Mouse (Mus musculus): ENCODE data around the gene Vars. TPM values are rescaled to one million over a fixed set of nuclear protein-coding genes. Genes with fewer than 3 reads are reported as not detected.

Vars gene
- polyA plus RNA-seq, 1 experiment from 2014 or later = 112 TPM

DNA sequence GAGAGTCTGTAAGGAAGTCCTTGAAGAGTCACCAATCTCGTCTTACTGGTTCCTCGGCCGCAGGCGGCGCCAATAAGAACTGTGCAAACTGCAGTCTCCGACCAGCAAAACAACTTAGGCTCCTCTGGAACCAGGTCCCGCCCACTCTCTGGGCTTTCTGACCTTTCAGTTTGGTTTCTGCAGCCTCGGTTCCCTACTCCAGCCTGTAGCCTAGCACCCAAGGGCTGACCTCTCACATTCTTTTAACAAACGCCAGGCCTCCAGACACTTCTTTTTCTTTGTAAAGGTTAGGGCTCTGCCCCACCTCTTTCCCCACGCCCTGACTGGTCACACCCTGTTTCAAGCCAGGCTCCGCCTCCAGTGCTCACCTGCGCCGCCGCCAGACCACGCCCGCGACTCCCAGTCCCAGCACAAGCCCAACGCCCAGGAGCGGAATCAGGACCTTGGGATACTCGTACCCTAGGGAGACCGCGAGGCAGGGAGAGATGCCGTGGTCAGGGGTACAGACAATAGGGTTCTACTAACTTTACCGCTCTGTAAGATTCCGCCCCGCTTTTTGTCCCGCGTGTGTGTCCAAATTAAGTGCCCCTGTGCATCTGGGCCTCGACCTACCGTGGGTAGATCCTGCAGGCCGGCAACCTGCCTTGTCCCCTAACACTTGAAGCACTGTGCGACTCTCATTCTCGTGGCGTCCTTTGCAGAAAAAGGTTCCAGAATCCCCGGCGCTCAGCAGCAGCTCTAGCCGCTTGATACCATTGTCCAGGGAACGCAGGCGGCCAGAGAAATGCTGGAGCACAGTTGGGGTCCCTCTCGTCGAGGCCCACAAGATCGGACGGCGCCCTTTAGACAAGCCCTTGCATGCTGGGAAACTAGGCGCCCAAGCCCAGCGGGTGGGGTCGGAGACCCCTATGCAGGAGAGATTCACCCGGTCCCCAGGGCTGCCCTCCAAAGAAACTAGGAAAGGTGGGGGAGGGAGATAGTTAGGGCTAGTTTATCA is 64.5 kb downstream of the Vars start, which contains the start of gene Ly6g6c:
Gene Ly6g6c, plus strand, starts transcription at position 438 of the 997 bp plus-strand sequence.
- peak within 1 kb of the TSS; percentile 72 for H3K4me2 ChIP-seq
- H3K9ac ChIP-seq = peak within 1 kb of the TSS; percentile 49
- H3K4me1 ChIP-seq (replicated peaks) = peaks cover 47% of the 10 kb centered on the region
- DNase-seq (peak; percentile 32), ATAC-seq (ENCODE audit: low read depth) (peak; percentile 51)
- H3K4me3 ChIP-seq (replicated peaks) = peak within 1 kb of the TSS; percentile 49
- peak within 1 kb of the TSS; percentile 29; the same call in 1 of the 2 replicates for H3K27ac ChIP-seq
- peaks cover 11% of the 10 kb centered on the region for H3K36me3 ChIP-seq
- WGBS (ENCODE audit: insufficient replicate concordance) = 3% methylated on average over 48 of the region's 48 CpGs
- no peaks in the 10 kb centered on the region for H3K9me3 ChIP-seq (replicated peaks)
- peaks cover 88% of the 10 kb centered on the region for H3K27me3 ChIP-seq

Other genes with a start within 250 kb of the Vars start
- not detected in 2 replicates for gene Cyp21a1, start 196.4 kb upstream of the Vars start, polyA plus RNA-seq (2015; fragmentation: Nextera tagmentation; extraction: Ambion mirVana)
- gene Stk19, start 164.0 kb upstream of the Vars start, polyA plus RNA-seq (2015; fragmentation: Nextera tagmentation; extraction: Ambion mirVana) = 19.9 and 20.2 TPM in 2 replicates
- gene Dxo, start 164.0 kb upstream of the Vars start, polyA plus RNA-seq (2015; fragmentation: Nextera tagmentation; extraction: Ambion mirVana) = 28.6 and 30.9 TPM in 2 replicates
- gene Skiv2l, start 150.8 kb upstream of the Vars start, polyA plus RNA-seq (2015; fragmentation: Nextera tagmentation; extraction: Ambion mirVana) = 24.0 and 26.1 TPM in 2 replicates
- 60.1 and 65.1 TPM in 2 replicates for gene Nelfe, start 150.6 kb upstream of the Vars start, polyA plus RNA-seq (2015; fragmentation: Nextera tagmentation; extraction: Ambion mirVana)
- 118 and 133 TPM in 2 replicates for gene Cfb, start 138.5 kb upstream of the Vars start, polyA plus RNA-seq (2015; fragmentation: Nextera tagmentation; extraction: Ambion mirVana)
- gene Zbtb12, start 121.5 kb upstream of the Vars start, polyA plus RNA-seq (2015; fragmentation: Nextera tagmentation; extraction: Ambion mirVana) = 0.54 and 0.80 TPM in 2 replicates
- gene Gm20547, start 118.9 kb upstream of the Vars start, polyA plus RNA-seq (2015; fragmentation: Nextera tagmentation; extraction: Ambion mirVana) = 0.17 TPM in 1 of 2 replicates, not detected in the other
- 11.1 and 11.7 TPM in 2 replicates for gene C2, start 102.7 kb upstream of the Vars start, polyA plus RNA-seq (2015; fragmentation: Nextera tagmentation; extraction: Ambion mirVana)
- gene Ehmt2, start 102.5 kb upstream of the Vars start, polyA plus RNA-seq (2015; fragmentation: Nextera tagmentation; extraction: Ambion mirVana) = 16.8 and 17.7 TPM in 2 replicates
- 1.5 TPM in 2 replicates for gene Slc44a4, start 86.5 kb upstream of the Vars start, polyA plus RNA-seq (2015; fragmentation: Nextera tagmentation; extraction: Ambion mirVana)
- gene Neu1, start 69.7 kb upstream of the Vars start, polyA plus RNA-seq (2015; fragmentation: Nextera tagmentation; extraction: Ambion mirVana) = 14.2 and 15.2 TPM in 2 replicates
- gene Hspa1b, start 41.7 kb upstream of the Vars start, polyA plus RNA-seq (2015; fragmentation: Nextera tagmentation; extraction: Ambion mirVana) = 0.07 and 0.15 TPM in 2 replicates
- gene Gm20481, start 31.1 kb upstream of the Vars start, polyA plus RNA-seq (2015; fragmentation: Nextera tagmentation; extraction: Ambion mirVana) = not detected in 2 replicates
- 2.1 and 2.3 TPM in 2 replicates for gene Hspa1a, start 28.8 kb upstream of the Vars start, polyA plus RNA-seq (2015; fragmentation: Nextera tagmentation; extraction: Ambion mirVana)
- 0.10 and 0.34 TPM in 2 replicates for gene Hspa1l, start 28.3 kb upstream of the Vars start, polyA plus RNA-seq (2015; fragmentation: Nextera tagmentation; extraction: Ambion mirVana)
- gene Lsm2, start 19.1 kb upstream of the Vars start, polyA plus RNA-seq (2015; fragmentation: Nextera tagmentation; extraction: Ambion mirVana) = 163 and 178 TPM in 2 replicates
- gene Vwa7, start 15.6 kb downstream of the Vars start, polyA plus RNA-seq (2015; fragmentation: Nextera tagmentation; extraction: Ambion mirVana) = 0.08 TPM in 2 replicates
- 2.5 and 2.8 TPM in 2 replicates for gene Sapcd1, start 27.0 kb downstream of the Vars start, polyA plus RNA-seq (2015; fragmentation: Nextera tagmentation; extraction: Ambion mirVana)
- gene Msh5, start 45.8 kb downstream of the Vars start, polyA plus RNA-seq (2015; fragmentation: Nextera tagmentation; extraction: Ambion mirVana) = 3.2 and 3.4 TPM in 2 replicates
- 141 and 147 TPM in 2 replicates for gene Clic1, start 49.0 kb downstream of the Vars start, polyA plus RNA-seq (2015; fragmentation: Nextera tagmentation; extraction: Ambion mirVana)
- gene Ddah2, start 58.0 kb downstream of the Vars start, polyA plus RNA-seq (2015; fragmentation: Nextera tagmentation; extraction: Ambion mirVana) = 28.9 and 30.6 TPM in 2 replicates
- gene Ly6g6c, start 64.4 kb downstream of the Vars start, polyA plus RNA-seq (2015; fragmentation: Nextera tagmentation; extraction: Ambion mirVana) = 0.25 and 0.31 TPM in 2 replicates
- gene Mpig6b, start 65.2 kb downstream of the Vars start, polyA plus RNA-seq (2015; fragmentation: Nextera tagmentation; extraction: Ambion mirVana) = 4.1 and 5.2 TPM in 2 replicates
- 0.13 and 0.23 TPM in 2 replicates for gene Ly6g6e, start 75.9 kb downstream of the Vars start, polyA plus RNA-seq (2015; fragmentation: Nextera tagmentation; extraction: Ambion mirVana)
- 0.35 and 0.47 TPM in 2 replicates for gene Ly6g6d, start 77.1 kb downstream of the Vars start, polyA plus RNA-seq (2015; fragmentation: Nextera tagmentation; extraction: Ambion mirVana)
- gene Ly6g6f, start 84.6 kb downstream of the Vars start, polyA plus RNA-seq (2015; fragmentation: Nextera tagmentation; extraction: Ambion mirVana) = 7.2 and 7.3 TPM in 2 replicates
- 51.0 and 54.9 TPM in 2 replicates for gene Abhd16a, start 88.3 kb downstream of the Vars start, polyA plus RNA-seq (2015; fragmentation: Nextera tagmentation; extraction: Ambion mirVana)
- gene Ly6g5c, start 107.3 kb downstream of the Vars start, polyA plus RNA-seq (2015; fragmentation: Nextera tagmentation; extraction: Ambion mirVana) = not detected in 2 replicates
- gene Ly6g5b, start 114.4 kb downstream of the Vars start, polyA plus RNA-seq (2015; fragmentation: Nextera tagmentation; extraction: Ambion mirVana) = 0.21 and 0.28 TPM in 2 replicates
- 14.1 and 14.8 TPM in 2 replicates for gene Gpank1, start 120.5 kb downstream of the Vars start, polyA plus RNA-seq (2015; fragmentation: Nextera tagmentation; extraction: Ambion mirVana)
- gene Csnk2b, start 121.1 kb downstream of the Vars start, polyA plus RNA-seq (2015; fragmentation: Nextera tagmentation; extraction: Ambion mirVana) = 176 and 182 TPM in 2 replicates
- gene D17H6S53E, start 125.4 kb downstream of the Vars start, polyA plus RNA-seq (2015; fragmentation: Nextera tagmentation; extraction: Ambion mirVana) = 3.1 and 3.6 TPM in 2 replicates
- 553 and 573 TPM in 2 replicates for gene Apom, start 131.1 kb downstream of the Vars start, polyA plus RNA-seq (2015; fragmentation: Nextera tagmentation; extraction: Ambion mirVana)
- 22.4 and 27.4 TPM in 2 replicates for gene Bag6, start 134.2 kb downstream of the Vars start, polyA plus RNA-seq (2015; fragmentation: Nextera tagmentation; extraction: Ambion mirVana)
- gene Prrc2a, start 163.9 kb downstream of the Vars start, polyA plus RNA-seq (2015; fragmentation: Nextera tagmentation; extraction: Ambion mirVana) = 45.1 and 51.5 TPM in 2 replicates
- 17.4 and 18.5 TPM in 2 replicates for gene Aif1, start 175.1 kb downstream of the Vars start, polyA plus RNA-seq (2015; fragmentation: Nextera tagmentation; extraction: Ambion mirVana)
- 21.6 and 29.0 TPM in 2 replicates for gene Lst1, start 187.5 kb downstream of the Vars start, polyA plus RNA-seq (2015; fragmentation: Nextera tagmentation; extraction: Ambion mirVana)
- 0.53 and 0.80 TPM in 2 replicates for gene Ltb, start 193.5 kb downstream of the Vars start, polyA plus RNA-seq (2015; fragmentation: Nextera tagmentation; extraction: Ambion mirVana)
- 0.25 and 0.35 TPM in 2 replicates for gene Tnf, start 201.0 kb downstream of the Vars start, polyA plus RNA-seq (2015; fragmentation: Nextera tagmentation; extraction: Ambion mirVana)
- 0.07 and 0.10 TPM in 2 replicates for gene Lta, start 204.4 kb downstream of the Vars start, polyA plus RNA-seq (2015; fragmentation: Nextera tagmentation; extraction: Ambion mirVana)
- 0.36 TPM in 1 of 2 replicates, not detected in the other for gene Gm16181, start 219.8 kb downstream of the Vars start, polyA plus RNA-seq (2015; fragmentation: Nextera tagmentation; extraction: Ambion mirVana)
- 0.76 and 1.3 TPM in 2 replicates for gene Atp6v1g2, start 232.7 kb downstream of the Vars start, polyA plus RNA-seq (2015; fragmentation: Nextera tagmentation; extraction: Ambion mirVana)
- 3.9 and 4.4 TPM in 2 replicates for gene Nfkbil1, start 234.8 kb downstream of the Vars start, polyA plus RNA-seq (2015; fragmentation: Nextera tagmentation; extraction: Ambion mirVana)
- gene Ddx39b, start 240.8 kb downstream of the Vars start, polyA plus RNA-seq (2015; fragmentation: Nextera tagmentation; extraction: Ambion mirVana) = 208 and 220 TPM in 2 replicates